Mouse (Mus musculus): ENCODE results near the gene Ccser1.

The Ccser1 gene

DNA sequence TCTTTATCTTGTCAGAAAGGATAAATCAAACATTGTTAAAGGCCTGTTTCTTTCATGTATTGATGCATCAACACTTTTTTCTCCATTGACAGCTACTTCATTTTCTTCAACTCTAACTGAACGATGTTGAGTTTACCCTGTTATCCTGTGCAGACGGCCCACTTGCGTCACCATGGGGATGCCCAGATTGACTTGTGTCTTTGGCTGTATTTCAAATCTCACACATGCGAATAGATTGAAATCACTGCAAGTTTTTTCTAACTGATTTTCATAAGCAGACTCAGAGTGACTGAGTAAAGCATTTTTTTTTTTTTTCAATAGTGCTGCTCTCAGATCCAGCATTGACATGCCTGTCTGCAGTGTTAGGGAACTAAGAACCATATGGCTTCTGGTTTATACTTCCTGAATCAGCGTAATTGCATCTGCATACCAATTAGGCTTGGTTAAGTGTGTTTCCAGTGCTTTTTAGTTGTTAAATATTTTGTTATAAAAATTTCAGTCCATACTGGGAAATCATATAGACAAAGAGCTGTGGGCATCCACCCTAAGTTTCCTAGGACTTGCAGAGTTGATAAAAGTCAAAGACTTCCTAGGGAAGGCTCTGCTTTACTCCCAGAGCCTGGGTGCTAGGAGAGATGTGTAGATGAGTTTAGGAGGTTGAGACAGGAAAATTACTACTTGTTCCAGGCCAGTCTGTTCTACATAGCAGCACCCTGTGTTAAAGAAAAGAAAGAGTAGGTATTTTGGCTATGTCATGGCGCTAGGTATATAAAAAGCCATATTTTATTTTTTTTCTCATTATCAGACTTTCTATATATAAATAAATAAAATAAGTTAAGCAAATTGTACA, 116.3 kb downstream of the Ccser1 start:
- DNase-seq (ENCODE audit: low read depth) = no peak

- DNase-seq (ENCODE audit: low read depth) = no peak
These were observed 120.3 kb downstream of the Ccser1 start for GRCm38 (mm10) chr6:61300441-61300840.

DNA sequence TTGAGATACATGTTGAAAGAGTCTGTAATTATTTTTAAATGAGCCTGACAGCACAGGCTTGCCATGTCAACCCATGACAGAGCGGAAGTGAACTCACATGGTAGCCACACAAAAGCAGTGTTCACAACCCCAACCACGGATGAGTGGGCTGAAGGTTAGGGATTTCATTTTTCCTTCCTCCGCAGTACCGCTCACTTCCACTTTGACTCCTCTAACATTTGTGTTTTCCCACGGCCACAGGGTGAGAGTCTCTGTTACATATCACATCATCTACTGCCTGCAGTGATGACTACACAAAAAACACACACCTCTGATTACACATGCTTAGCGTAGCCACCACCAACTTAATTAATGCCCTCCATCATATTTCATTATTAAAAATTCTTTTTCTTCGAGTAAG, 120.9 kb downstream of the Ccser1 start:
- no peak for DNase-seq (ENCODE audit: low read depth)

DNA sequence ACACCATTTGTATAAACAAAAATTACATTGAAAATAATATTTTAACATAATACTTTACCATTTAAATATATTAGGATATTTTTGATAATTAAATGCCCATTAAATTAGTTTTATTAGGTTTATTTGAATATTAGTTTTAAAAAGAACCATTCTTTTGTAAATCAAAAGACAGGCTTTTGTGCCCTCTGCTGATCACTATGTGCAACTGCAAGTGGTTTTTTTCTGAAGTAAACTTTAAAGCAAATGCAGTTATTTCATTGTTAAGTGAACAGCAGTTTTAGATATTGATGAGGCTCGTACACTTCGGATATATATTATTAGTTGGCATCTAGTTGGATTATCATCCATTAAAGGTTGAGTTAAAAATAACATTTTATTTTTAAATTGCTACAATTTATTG, 121.5 kb downstream of the Ccser1 start:
- DNase-seq (ENCODE audit: low read depth) = peak; percentile 21

- no peak for DNase-seq (ENCODE audit: low read depth)
These were observed 131.4 kb downstream of the Ccser1 start for GRCm38 (mm10) chr6:61311324-61312091.

DNA sequence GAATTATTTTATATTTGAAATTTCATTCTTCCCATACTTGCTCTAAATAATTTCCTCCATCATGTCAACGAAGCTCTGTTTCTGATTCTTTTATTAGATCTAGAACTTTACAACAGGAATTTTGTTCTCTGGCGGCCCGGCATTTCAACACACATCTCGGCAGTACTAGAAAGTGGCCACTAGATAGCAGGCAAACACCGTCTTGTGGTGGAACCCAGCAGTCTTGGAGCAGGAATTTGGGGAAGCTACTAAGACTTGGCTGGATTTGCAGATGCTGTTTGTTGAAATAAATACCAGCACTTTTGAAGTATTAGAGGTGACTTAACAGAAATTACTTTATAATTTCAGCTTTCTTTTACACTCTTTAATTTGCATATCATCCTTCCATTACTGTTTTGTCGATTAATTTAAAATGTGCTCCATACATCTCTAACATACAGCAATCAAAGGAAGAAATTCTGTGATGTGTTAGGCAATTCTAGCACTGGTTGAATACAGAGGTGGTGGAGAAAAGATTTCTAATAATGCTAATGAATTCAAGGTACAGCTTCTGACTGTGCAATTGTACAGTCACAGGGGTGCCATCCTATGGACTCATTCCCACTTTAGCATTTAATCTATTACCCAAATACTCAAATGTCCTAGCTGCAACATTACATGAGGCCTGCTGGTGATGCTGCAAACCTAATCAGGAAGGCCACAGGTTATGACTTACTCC, 135.9 kb downstream of the Ccser1 start:
- DNase-seq (ENCODE audit: low read depth) = no peak

DNA sequence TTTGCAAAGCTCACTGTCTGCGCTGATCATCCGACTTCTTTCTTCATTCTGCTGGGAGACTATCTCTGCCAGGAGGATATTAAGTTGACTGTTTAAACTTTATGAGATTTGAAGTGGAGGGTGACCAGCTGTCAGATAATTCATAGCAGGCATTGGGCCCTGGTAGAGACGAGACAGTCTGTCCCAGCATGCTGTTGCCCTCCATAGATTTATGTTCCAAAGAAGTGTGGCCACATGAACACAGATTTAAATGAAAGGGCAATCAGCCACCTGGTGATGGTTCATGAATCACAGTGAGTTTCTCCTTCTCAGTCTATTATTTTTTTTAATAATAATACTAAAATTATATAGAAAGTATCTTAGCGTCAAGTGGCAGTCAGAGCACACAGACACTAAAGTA, 140.7 kb downstream of the Ccser1 start:
- DNase-seq (ENCODE audit: low read depth) = no peak

DNA sequence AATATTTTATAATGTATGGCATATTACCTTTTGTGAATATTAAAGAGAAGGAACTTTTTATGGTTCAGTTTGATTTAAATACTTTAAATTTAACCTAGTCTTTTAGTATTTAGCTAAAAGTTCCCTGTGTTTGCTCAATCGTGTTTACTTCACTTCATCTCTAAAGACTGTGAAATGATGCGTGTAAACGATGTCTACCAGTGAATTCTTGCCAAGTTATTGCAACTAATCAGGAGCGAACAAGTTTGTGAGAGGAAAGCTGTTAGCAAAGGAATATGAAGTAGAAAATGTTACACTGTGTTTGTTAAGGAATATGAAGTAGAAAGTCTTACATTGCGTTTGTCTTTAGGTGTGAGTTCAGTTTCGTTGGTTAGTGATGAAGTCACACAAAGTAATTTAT, 142.2 kb downstream of the Ccser1 start:
- DNase-seq (ENCODE audit: low read depth) = no peak

DNA sequence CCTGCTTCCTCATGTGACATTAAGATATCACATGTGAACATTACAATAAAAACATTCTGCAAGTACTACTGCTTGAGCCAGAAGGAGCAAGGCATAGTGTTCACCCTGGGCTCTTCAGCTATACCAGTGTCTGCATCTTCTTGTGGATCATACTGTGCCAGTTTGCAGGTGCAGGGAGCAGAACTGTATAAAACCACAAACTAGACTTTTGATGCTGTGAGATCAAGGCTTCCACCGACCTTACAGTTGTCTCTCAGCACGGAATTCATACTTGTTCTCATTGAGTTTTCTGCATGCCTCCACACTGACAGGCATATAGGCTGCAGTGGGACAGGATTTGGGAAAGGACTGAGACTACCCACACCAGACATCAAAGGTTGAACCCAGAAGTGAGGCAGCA, 146.0 kb downstream of the Ccser1 start:
- DNase-seq (ENCODE audit: low read depth) = no peak

DNA sequence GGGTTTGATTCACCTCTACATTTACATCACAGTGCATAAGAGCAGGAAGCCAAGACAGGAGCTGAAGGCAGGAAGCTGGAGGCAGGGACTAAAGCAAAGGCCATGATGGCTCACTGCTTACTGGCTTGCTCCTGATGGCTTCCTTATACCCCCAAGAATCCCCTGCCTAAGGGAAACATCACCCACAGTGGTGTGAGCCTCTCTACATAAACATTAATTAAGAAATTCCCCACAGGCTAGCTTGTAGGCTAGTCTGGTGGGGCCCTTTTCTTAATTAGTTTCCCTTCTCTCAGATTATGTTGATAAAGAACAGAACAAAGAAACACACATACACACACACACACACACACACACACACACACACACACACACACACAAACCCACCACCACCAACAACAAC, 148.9 kb downstream of the Ccser1 start:
- DNase-seq (ENCODE audit: low read depth) = no peak

GRCm38 (mm10) chr6:61329593-61330540, 149.7 kb downstream of the Ccser1 start:
- no peak for DNase-seq (ENCODE audit: low read depth)

DNA sequence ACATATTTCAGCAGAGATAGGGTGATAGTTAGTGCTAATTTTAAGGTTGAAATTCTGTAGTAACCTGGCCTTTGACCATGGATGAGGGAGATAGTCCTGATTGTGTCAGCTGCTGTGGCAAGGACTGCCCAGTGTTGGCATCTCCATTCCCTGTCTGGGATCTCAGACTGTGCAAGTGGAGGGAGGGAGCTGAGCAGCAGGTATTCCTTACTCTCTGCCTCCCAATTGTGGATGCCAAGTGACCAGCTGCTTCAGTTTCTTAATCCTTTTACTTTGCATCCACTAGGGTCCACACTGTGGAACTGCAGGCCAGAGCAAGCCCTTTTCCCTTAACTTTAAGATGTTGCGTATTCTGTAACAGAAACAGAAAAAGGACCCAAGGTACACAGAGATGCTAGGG, 154.3 kb downstream of the Ccser1 start:
- DNase-seq (ENCODE audit: low read depth) = no peak

DNA sequence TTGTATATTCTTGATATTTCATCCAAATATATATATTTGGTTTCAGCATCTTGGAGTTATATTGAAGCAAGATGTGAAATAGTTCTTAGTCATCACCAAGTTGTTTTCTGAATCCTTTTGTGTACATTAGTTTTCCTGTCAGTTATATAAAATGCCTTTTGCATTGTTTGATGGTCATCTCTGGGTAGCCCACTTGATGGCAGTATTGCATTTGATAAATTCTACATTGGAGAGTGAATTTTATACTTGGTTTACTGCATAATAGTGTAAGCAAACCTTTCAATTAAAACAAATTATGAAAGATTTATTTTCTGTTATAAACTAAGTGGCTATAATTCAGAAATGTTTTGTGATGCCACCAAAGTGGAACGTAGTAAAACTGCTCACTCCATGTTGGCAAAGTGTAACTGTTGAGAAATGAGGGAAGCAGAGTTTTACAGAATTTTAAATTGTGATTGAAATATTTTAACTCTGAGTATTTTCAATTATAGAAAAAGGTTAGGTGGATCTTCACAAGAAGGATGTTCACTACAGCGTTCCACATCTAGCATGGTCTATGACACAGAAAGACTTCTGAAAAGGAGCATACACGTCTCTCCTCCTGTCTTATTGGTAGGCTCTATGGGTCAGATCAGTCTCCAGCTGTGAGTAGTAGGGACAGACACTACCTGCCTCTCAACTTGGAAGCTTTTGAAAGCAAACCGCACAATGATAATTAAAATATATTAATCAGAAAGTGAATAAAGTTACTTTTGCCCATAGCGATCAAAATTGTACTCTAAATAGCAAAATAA, 167.1 kb downstream of the Ccser1 start:
- no peak for DNase-seq (ENCODE audit: low read depth)

DNA sequence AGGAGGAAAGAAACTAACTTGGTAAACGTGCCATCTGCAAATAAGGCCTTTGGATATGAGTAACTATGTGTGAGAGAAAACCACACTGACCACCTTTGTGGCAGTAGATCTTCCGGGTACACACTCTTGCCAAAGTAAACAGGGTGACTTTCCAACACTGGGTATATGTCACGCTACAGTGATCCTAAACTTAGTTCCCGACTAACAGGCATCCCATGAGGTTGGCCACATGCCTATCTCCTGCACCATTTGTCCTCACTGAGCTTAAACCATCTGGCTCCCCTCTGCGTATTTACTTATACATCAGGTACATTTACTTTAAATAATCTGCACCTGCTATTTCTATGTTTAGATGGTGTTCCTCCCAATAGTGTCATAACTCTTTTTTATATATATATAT, 183.6 kb downstream of the Ccser1 start:
- no peak for DNase-seq (ENCODE audit: low read depth)

DNA sequence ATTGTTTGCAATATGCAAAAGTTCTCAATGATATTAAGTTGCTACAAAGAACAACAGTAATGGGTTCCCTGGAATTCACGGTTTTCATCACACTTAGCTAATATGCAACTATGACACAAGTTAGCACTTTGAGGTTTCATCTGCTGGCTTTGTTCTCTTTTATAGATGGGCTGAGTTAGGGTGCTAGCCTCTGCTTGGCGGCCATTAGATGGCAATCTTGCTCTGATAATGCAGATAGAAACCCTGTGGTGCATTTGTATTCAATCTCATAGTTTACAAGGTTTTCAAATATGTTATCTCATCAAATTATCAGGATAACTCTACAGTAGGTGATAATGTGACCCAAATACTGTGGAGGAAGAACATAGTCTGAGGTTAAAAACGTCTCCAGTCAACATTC, 202.4 kb downstream of the Ccser1 start:
- DNase-seq (ENCODE audit: low read depth) = no peak

DNA sequence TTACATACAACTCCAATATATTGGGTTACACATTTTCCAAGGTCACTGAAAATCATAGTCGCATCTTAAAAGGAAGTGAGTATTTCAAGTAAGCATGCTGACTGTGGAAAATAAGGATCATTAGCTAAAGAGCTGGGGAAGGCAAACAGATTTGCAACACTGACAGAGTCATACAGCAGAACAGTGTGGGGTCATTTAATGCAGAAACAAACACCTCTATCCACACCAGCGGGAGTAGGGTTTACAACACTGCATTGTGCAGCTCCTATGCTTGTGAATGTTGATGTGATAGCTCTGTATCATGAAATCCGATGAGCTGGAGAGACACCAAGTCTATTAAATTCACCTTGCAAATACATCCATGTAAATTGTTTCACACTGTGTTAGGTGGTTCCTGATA, 202.9 kb downstream of the Ccser1 start:
- DNase-seq (ENCODE audit: low read depth) = no peak

GRCm38 (mm10) chr6:61387046-61387445, 206.9 kb downstream of the Ccser1 start:
- no peak for DNase-seq (ENCODE audit: low read depth)

- no peak for DNase-seq (ENCODE audit: low read depth)
These were observed 247.4 kb downstream of the Ccser1 start for GRCm38 (mm10) chr6:61427490-61427889.

DNA sequence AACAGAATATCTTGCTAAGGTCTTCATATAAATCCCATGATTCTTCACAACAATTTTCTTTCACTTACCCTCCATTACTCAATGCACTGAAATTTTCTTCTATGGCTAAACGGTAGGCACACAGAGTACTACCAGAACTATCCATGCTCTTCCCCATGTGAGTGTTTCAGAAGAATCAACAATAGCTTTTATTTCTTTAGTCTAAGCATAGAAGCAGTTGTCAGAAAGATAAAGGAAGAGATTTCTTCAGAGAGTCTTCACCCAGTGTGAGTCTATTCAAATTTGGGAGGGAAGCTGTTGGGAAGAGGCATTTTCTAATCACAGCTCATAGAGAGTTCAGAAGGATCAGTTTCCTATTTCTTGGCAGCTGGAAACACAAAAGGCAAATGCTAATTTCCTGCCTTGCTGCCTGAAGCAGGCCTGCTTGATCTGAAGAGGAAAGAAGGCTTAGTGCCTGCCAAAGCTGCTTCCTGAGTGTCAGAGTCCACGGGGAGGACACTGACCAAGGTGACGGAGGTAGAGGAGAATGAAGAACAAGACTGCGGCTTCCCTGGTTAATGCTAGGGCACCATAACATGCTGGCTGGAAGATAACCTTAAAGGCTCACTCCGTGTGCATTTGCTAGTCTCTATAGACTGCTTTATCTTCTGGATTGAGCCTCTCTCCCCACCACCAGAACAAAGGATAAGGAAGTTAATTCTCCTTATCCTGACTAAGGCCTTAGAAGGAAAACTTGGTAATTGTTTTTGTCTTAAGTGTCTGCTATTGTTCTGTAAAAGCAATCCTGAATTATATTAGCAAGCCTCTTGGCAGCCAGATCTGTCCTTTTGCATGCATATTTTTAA, 251.0 kb downstream of the Ccser1 start:
- DNase-seq (ENCODE audit: low read depth) = no peak

GRCm38 (mm10) chr6:61431726-61431984, 251.5 kb downstream of the Ccser1 start:
- no peak for DNase-seq (ENCODE audit: low read depth)

Data from naive thymus-derived CD4-positive, alpha-beta T cell, adult 2 months (primary cell).